Mouse (Mus musculus): Measurements from ENCODE around the gene Sh3bp1. TPM values are rescaled to one million over a fixed set of nuclear protein-coding genes. Genes with fewer than 3 reads are reported as not detected.

The Sh3bp1 gene
- total and polyA plus RNA-seq, 3 experiments = 21.0 to 80.2 TPM; not detected in 1

DNA sequence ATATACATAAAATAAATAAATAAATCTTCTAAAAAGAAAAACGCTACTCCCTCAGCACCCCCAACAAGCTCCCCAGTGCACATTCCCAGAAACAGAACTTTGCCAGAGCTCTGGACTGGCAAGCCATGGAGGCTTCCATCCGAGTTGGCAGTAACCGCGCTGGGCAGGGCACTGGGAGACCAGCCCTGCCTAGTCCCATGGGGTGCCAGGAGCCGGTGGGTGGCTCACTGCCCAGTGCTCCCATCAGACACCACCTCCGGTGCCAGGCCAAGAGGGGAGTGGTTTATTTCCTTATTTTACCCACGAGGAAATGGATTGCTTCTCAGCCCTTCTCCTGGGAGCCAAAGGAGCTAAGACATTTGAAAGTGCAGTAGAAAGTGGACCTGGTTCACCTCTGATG is 42.6 kb upstream of the Sh3bp1 start:
- H3K27me3 ChIP-seq (ENCODE audit: control insufficient read depth in 1 of 2, insufficient read depth in 2 of 2, low read length in 2 of 2) = 0 out of 4 replicates have a peak, but pooled peaks cover 0 to 2% of the 10 kb centered on the region in 2 experiments
- no peak for DNase-seq (ENCODE audit: low read depth, low spot score)
- no peak overlapping the region for H3K4me3 ChIP-seq (ENCODE audit: control insufficient read depth in 1 of 2, insufficient read depth in 1 of 2, low read depth in 2 of 2, low read length in 2 of 2)
- H3K27ac ChIP-seq (ENCODE audit: control insufficient read depth, low read depth, low read length) = no peak overlapping the region
- no peaks in the 10 kb centered on the region for H3K9me3 ChIP-seq (replicated peaks; ENCODE audit: insufficient read depth, low read length)
- TF ChIP-seq MEF2A (IDR thresholded peaks at IDR 0.05; ENCODE audit: extremely low read depth, insufficient replicate concordance, low read depth, low read length, poor library complexity, severe bottlenecking) (no peak), POLR2AphosphoS2 (IDR thresholded peaks at IDR 0.05; ENCODE audit: low read length) (no peak), POLR2A (IDR thresholded peaks at IDR 0.05; ENCODE audit: control insufficient read depth in 1 of 2, insufficient read depth in 1 of 2, low read depth in 1 of 2, low read length in 2 of 2, poor library complexity in 1 of 2) (no peak), MAZ (IDR thresholded peaks at IDR 0.05; ENCODE audit: low read depth, low read length) (no peak), TCF12 (IDR thresholded peaks at IDR 0.05; ENCODE audit: low read depth, low read length) (no peak), BHLHE40 (IDR thresholded peaks at IDR 0.05; ENCODE audit: borderline replicate concordance, low read depth, low read length) (no peak), HCFC1 (IDR thresholded peaks at IDR 0.05; ENCODE audit: low read depth, low read length) (no peak), CHD1 (IDR thresholded peaks at IDR 0.05; ENCODE audit: low read depth, low read length) (no peak), CTCF (IDR thresholded peaks at IDR 0.05 in 2 of 3, conservative IDR thresholded peaks at IDR 0.05 in 1 of 3; ENCODE audit: control insufficient read depth in 1 of 3, insufficient read depth in 1 of 3, low read depth in 2 of 3, low read length in 3 of 3, poor library complexity in 1 of 3, severe bottlenecking in 1 of 3) (no peak), CHD2 (IDR thresholded peaks at IDR 0.05; ENCODE audit: low read length) (no peak), GABPA (IDR thresholded peaks at IDR 0.05; ENCODE audit: low read depth, low read length) (no peak), JUND (IDR thresholded peaks at IDR 0.05; ENCODE audit: low read depth, low read length) (no peak), ZC3H11A (IDR thresholded peaks at IDR 0.05; ENCODE audit: low read depth, low read length) (no peak), SMC3 (IDR thresholded peaks at IDR 0.05; ENCODE audit: low read depth, low read length) (no peak)
- H3K4me1 ChIP-seq (ENCODE audit: control insufficient read depth in 1 of 2, insufficient read depth in 2 of 2, low read length in 2 of 2) = 0 out of 4 replicates have a peak, but pooled peaks cover 0 to 2% of the 10 kb centered on the region in 2 experiments
- no peak overlapping the region for H3K9ac ChIP-seq (ENCODE audit: control insufficient read depth, low read depth, low read length, poor library complexity, severe bottlenecking)
- no peaks in the 10 kb centered on the region for H3K36me3 ChIP-seq (ENCODE audit: control insufficient read depth in 1 of 2, insufficient read depth in 2 of 2, low read length in 2 of 2)
- no peaks in the 10 kb centered on the region for H3K79me2 ChIP-seq (ENCODE audit: control insufficient read depth, insufficient read depth, low read length, poor library complexity)

DNA sequence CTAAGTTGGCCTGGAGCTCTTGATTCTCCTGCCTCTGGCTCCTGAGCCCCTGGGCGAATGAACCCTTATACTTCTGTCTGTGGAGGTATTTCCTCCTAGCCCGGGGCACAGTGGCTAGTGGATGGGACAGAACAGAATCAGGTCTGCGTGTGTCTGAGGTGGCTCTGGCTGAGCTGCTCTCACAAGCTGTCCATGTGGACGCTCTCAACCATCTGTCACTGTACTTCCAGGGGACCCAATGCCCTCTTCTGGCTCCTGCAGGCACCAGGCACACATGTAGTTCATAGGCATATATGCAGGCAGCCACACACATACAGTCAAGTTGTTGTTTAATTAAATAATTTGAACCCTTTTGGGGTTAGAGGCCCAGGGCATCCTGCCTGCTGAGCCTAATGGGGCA is 40.3 kb upstream of the Sh3bp1 start:
- Histone ChIP-seq H3K79me2 (ENCODE audit: control insufficient read depth, insufficient read depth, low read length, poor library complexity) (no peaks in the 10 kb centered on the region), H3K36me3 (ENCODE audit: control insufficient read depth in 1 of 2, insufficient read depth in 2 of 2, low read length in 2 of 2) (peaks cover 0 to 5% of the 10 kb centered on the region in 2 experiments; a peak in 1 of 4 replicates), H3K27me3 (ENCODE audit: control insufficient read depth in 1 of 2, insufficient read depth in 2 of 2, low read length in 2 of 2) (0 out of 4 replicates have a peak, but pooled peaks cover 0 to 2% of the 10 kb centered on the region in 2 experiments), H3K4me1 (ENCODE audit: control insufficient read depth in 1 of 2, insufficient read depth in 2 of 2, low read length in 2 of 2) (peaks cover 7 to 14% of the 10 kb centered on the region in 2 experiments), H3K9me3 (replicated peaks; ENCODE audit: insufficient read depth, low read length) (no peaks in the 10 kb centered on the region), H3K27ac (ENCODE audit: control insufficient read depth, low read depth, low read length) (no peak overlapping the region), H3K9ac (ENCODE audit: control insufficient read depth, low read depth, low read length, poor library complexity, severe bottlenecking) (no peak overlapping the region), H3K4me3 (ENCODE audit: control insufficient read depth in 1 of 2, insufficient read depth in 1 of 2, low read depth in 2 of 2, low read length in 2 of 2) (no peak overlapping the region)
- DNase-seq (ENCODE audit: low read depth, low spot score) = no peak
- TF ChIP-seq ELF1 (IDR thresholded peaks at IDR 0.05; ENCODE audit: low read depth, low read length) = no peak
- no peak for TF ChIP-seq MAX (IDR thresholded peaks at IDR 0.05; ENCODE audit: low read length)
- no peak for TF ChIP-seq RCOR1 (IDR thresholded peaks at IDR 0.05; ENCODE audit: low read depth, low read length)
- TF ChIP-seq POLR2A (IDR thresholded peaks at IDR 0.05; ENCODE audit: control insufficient read depth in 1 of 2, insufficient read depth in 1 of 2, low read depth in 1 of 2, low read length in 2 of 2, poor library complexity in 1 of 2) = no peak
- TF ChIP-seq USF1 (IDR thresholded peaks at IDR 0.05; ENCODE audit: low read depth, low read length) = no peak
- no peak for TF ChIP-seq ZC3H11A (IDR thresholded peaks at IDR 0.05; ENCODE audit: low read depth, low read length)
- no peak for TF ChIP-seq CHD2 (IDR thresholded peaks at IDR 0.05; ENCODE audit: low read length)
- no peak for TF ChIP-seq ZMIZ1 (IDR thresholded peaks at IDR 0.05; ENCODE audit: low read depth, low read length)
- TF ChIP-seq EP300 (IDR thresholded peaks at IDR 0.05; ENCODE audit: low read depth in 1 of 2, low read length in 2 of 2) = no peak
